Mouse (Mus musculus) heart, embryonic 11.5 days (tissue): ENCODE measurements around the gene Dppa3. TPM values are rescaled to one million over a fixed set of nuclear protein-coding genes. Genes with fewer than 3 reads are reported as not detected.

Source experiments
- ATAC-seq: fragments of 200-750 bp; cut with Nextera tagmentation; replicated peaks from 2 replicates; pipeline ENCODE4 v1.8.0; 2017; ENCODE audit warnings: moderate library complexity; ENCODE audit not compliant: insufficient number of reproducible peaks, low FRiP score, low TSS enrichment
- H3K27ac ChIP-seq: fragments of 300-500 bp; sonication (generic); 2 replicates; pipeline ENCODE4 v1.5.1; 2014; ENCODE audit warnings: mild to moderate bottlenecking, low read depth, low read length
- H3K27me3 ChIP-seq: fragments of 300-500 bp; sonication (generic); 2 replicates; pipeline ENCODE4 v1.6.1; 2014; ENCODE audit warnings: mild to moderate bottlenecking, low read length, mixed read lengths; ENCODE audit not compliant: control insufficient read depth, insufficient read depth
- H3K36me3 ChIP-seq: fragments of 300-500 bp; sonication (generic); 2 replicates; pipeline ENCODE4 v1.6.1; 2014; ENCODE audit warnings: mild to moderate bottlenecking, low read length, moderate library complexity, mixed read lengths; ENCODE audit not compliant: control insufficient read depth, insufficient read depth
- H3K4me1 ChIP-seq: fragments of 300-500 bp; sonication (generic); 2 replicates; pipeline ENCODE4 v1.6.1; 2014; ENCODE audit warnings: low read length; ENCODE audit not compliant: control insufficient read depth, insufficient read depth
- H3K4me2 ChIP-seq: fragments of 300-500 bp; sonication (generic); 2 replicates; pipeline ENCODE4 v1.6.1; 2014; ENCODE audit warnings: mild to moderate bottlenecking, moderate library complexity
- H3K4me3 ChIP-seq: fragments of 300-500 bp; sonication (generic); 2 replicates; pipeline ENCODE4 v1.5.1; 2014; ENCODE audit warnings: low read depth, low read length
- H3K9ac ChIP-seq: fragments of 300-500 bp; sonication (generic); 2 replicates; pipeline ENCODE4 v1.6.1; 2014; ENCODE audit warnings: mild to moderate bottlenecking, low read depth, low read length, moderate library complexity
- H3K9me3 ChIP-seq: fragments of 300-500 bp; sonication (generic); replicated peaks from 2 replicates; pipeline ENCODE4 v1.6.1; 2016; ENCODE audit warnings: low read length; ENCODE audit not compliant: control insufficient read depth
- WGBS: fragments of 180-500 bp; shearing (Covaris S2); extraction: QIAGEN DNeasy Blood & Tissue Kit; methylation state at CpG from one replicate; pipeline ENCODE4 v1.1.7; 2014; ENCODE audit not compliant: insufficient replicate concordance; 5-methylcytosine and 5-hydroxymethylcytosine counted together
- polyA plus RNA-seq: library from polyadenylated mRNA; unstranded; fragments of >200 nt; fragmentation: Nextera tagmentation; extraction: Ambion mirVana; gene quantifications from 2 replicates; pipeline ENCODE4 v1.2.1, GENCODE M21; 2014

Dppa3 gene
- polyA plus RNA-seq, 1 experiment from 2014 or later: not detected

DNA sequence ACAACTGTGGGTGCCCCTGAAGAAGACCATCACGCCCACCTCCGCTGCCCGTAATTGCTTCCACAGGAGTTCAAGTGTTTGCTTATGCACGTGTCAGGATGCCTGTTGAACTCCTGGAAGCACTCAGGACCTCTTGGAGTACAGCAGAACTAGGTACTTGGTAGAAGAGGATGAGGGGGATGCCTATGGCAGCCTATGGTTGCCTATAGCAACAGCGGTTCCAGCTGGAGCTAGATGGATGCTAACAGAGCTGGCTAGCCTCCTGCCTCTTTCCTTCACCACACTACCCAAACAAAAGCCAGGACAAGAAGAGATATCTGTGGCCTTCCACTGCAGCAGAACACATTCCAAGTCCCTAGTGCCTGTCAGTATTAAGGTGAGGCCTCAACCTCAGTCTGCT lies 41.5 kb downstream of the Dppa3 start:
- Histone ChIP-seq H3K27ac (no peak overlapping the region), H3K4me1 (0 out of 2 replicates have a peak, but pooled peaks cover 2% of the 10 kb centered on the region), H3K9ac (no peak overlapping the region), H3K9me3 (no peaks in the 10 kb centered on the region), H3K36me3 (no peaks in the 10 kb centered on the region), H3K4me2 (no peak overlapping the region), H3K4me3 (no peak overlapping the region), H3K27me3 (0 out of 2 replicates have a peak, but pooled peaks cover 7% of the 10 kb centered on the region)
- ATAC-seq: no peak
- 70% methylated on average over 5 of the region's 5 CpGs for WGBS

DNA sequence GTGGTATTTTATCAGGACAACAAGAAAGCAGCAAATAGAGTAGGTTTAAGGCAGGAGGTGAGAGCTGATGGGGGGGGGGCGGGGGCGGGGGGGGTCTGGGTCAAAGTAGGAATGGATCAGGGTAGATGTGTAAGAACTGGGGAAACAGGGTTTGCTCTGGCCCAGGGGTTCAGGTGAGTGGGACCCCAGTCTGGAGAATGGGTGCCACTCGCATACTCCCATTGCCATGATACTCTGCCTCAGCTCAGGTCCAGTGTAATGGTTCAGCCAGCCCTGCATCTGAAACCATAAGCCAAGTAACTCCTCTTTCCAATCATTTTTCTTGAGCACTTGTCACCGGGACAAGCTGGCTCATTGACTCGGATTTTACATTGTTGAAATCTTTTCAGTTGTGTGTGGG lies 42.6 kb downstream of the Dppa3 start:
- Histone ChIP-seq H3K27ac (no peak overlapping the region), H3K9ac (no peak overlapping the region), H3K9me3 (no peaks in the 10 kb centered on the region), H3K4me3 (no peak overlapping the region), H3K4me1 (0 out of 2 replicates have a peak, but pooled peaks cover 2% of the 10 kb centered on the region), H3K4me2 (no peak overlapping the region), H3K27me3 (0 out of 2 replicates have a peak, but pooled peaks cover under 1% of the 10 kb centered on the region), H3K36me3 (no peaks in the 10 kb centered on the region)
- no peak for ATAC-seq
- 75% methylated on average over 5 of the region's 5 CpGs for WGBS

DNA sequence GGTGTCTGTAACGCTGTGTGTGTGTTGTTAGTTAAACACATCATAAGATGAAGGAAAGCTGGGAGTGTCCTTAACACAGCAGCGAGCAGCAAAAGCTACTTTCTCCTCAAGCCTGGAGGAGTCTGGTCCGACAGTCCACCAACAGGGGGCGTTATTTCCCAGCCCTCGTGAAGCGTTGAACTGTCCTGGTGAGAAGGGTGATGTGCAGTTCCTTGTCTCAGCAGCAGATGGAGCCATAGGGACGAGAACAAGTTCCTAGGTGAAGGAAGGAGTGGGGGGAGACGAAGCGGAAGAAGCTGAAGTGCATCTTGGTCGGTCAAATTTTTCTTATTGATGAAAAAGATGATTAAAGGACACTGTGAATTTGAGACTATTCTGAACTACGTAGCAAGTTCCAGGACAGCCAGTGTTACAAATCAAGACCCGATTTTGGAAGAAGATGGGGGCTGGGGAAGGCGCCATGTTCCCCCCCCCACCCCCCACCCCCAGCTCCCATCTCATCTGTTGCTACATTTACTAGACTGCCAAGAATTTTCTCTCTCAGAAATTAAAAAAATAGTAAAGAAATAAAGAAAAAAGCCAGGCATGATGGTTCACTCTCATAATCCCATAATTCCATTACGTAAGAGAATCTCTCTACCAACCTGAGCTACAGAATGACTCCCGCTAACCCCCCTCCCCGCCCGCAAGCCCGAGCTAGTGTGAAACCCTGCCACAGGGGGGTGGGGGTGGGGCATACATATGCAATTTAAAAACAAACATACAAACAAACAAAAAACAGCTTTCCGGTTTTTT lies 43.4 kb downstream of the Dppa3 start:
- 0 out of 2 replicates have a peak, but pooled peaks cover 2% of the 10 kb centered on the region for H3K4me1 ChIP-seq
- ATAC-seq: peak; percentile 67

DNA sequence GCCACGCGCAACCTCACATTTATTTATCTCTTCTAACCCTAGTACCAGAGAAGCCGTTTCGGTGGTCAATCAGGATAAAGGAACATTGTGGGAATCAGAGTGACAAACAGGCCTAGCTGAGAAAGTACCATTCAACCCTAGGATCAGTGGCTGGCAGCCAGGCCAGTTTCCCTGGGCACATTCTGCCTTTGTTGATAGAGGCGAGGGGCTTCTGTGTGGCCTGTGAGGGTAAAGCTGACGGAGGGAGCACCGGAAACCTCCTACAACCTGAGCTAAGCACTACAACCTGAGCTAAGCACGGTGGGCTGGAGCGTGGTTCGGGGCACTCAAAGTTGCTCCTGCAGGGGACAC lies 44.0 kb downstream of the Dppa3 start:
- H3K9ac ChIP-seq: 0 out of 2 replicates have a peak overlapping the region, but pooled peaks have one; percentile 22

More for the DNA sequence above, 43.4 kb downstream of the Dppa3 start:
- Histone ChIP-seq H3K27me3 (no peaks in the 10 kb centered on the region), H3K27ac (no peak overlapping the region), H3K36me3 (no peaks in the 10 kb centered on the region), H3K4me3 (peak overlapping the region; percentile 48), H3K9ac (no peak overlapping the region), H3K9me3 (no peaks in the 10 kb centered on the region), H3K4me2 (peak overlapping the region; percentile 74)
- WGBS: 7% methylated on average over 19 of the region's 19 CpGs

DNA sequence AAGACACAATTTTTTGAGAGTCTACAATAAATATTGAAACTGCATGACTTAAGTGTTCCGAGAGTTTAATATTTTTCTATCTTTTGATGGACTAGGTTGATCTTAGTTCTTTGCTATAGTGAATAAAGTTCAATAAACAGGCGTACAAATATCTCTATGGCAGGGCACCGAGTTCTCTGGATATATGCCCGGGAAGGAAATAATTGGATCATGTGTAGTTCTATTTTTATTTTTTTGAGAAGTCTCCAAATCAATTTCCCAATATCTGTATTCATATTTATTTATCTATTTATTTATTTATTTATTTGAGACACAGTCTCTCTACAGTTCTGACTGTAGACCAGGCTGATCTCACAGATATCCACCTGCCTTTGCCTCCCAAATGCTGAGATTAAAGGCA lies 44.6 kb downstream of the Dppa3 start:
- Histone ChIP-seq H3K27ac (no peak overlapping the region), H3K4me2 (no peak overlapping the region), H3K9me3 (no peaks in the 10 kb centered on the region), H3K9ac (no peak overlapping the region), H3K27me3 (no peaks in the 10 kb centered on the region), H3K36me3 (no peaks in the 10 kb centered on the region), H3K4me3 (no peak overlapping the region), H3K4me1 (0 out of 2 replicates have a peak, but pooled peaks cover 2% of the 10 kb centered on the region)
- ATAC-seq: no peak
- WGBS: 92% methylated on average over 4 of the region's 4 CpGs

More for the DNA sequence above, 44.0 kb downstream of the Dppa3 start:
- 0 out of 2 replicates have a peak, but pooled peaks cover 2% of the 10 kb centered on the region for H3K4me1 ChIP-seq
- H3K36me3 ChIP-seq: no peaks in the 10 kb centered on the region
- no peak overlapping the region for H3K27ac ChIP-seq
- no peaks in the 10 kb centered on the region for H3K27me3 ChIP-seq
- WGBS: 27% methylated on average over 10 of the region's 10 CpGs
- H3K4me3 ChIP-seq: peak overlapping the region; percentile 48
- no peaks in the 10 kb centered on the region for H3K9me3 ChIP-seq
- H3K4me2 ChIP-seq: peak overlapping the region; percentile 74
- ATAC-seq: no peak

DNA sequence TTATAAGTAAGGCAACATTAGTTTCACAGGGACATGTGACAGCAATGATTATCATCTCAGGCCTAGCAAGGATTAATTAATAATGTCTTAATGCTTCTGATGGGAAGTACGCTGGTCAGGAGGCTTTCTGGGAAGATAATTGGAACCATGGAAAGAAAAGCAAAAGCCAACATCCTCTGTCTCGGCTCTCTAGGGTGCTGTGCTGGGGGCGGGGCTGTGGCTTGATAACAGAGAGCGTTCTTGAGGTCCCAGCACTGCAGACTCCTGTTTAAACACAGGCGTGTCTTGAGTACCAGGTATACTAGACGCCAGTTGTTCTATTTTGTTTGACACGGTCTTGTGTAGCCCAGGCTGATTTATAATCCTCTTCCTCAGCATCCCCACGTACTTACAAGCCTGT lies 46.5 kb downstream of the Dppa3 start:
- Histone ChIP-seq H3K27me3 (no peaks in the 10 kb centered on the region), H3K4me2 (no peak overlapping the region), H3K9me3 (no peaks in the 10 kb centered on the region), H3K4me3 (no peak overlapping the region), H3K4me1 (no peaks in the 10 kb centered on the region), H3K36me3 (no peaks in the 10 kb centered on the region), H3K9ac (no peak overlapping the region), H3K27ac (no peak overlapping the region)
- no peak for ATAC-seq
- WGBS: 27% methylated on average over 8 of the region's 8 CpGs

Other genes with a start within 250 kb of the Dppa3 start
- gene Rimklb, start 127.6 kb upstream of the Dppa3 start, polyA plus RNA-seq: 8.7 and 10.9 TPM in 2 replicates
- gene Mfap5, start 120.6 kb upstream of the Dppa3 start, polyA plus RNA-seq: 5.4 and 5.9 TPM in 2 replicates
- 0.16 TPM in 1 of 2 replicates, not detected in the other for gene Aicda, start 72.6 kb upstream of the Dppa3 start, polyA plus RNA-seq
- 0.97 and 2.4 TPM in 2 replicates for gene Apobec1, start 24.0 kb upstream of the Dppa3 start, polyA plus RNA-seq
- 0.17 and 0.56 TPM in 2 replicates for gene Gdf3, start 16.3 kb upstream of the Dppa3 start, polyA plus RNA-seq
- gene Nanog, start 81.1 kb downstream of the Dppa3 start, polyA plus RNA-seq: 0.23 and 0.25 TPM in 2 replicates
- 27.5 and 33.2 TPM in 2 replicates for gene Slc2a3, start 175.2 kb downstream of the Dppa3 start, polyA plus RNA-seq
- 4.9 and 5.9 TPM in 2 replicates for gene Foxj2, start 193.5 kb downstream of the Dppa3 start, polyA plus RNA-seq
- 1.4 and 1.5 TPM in 2 replicates for gene C3ar1, start 229.8 kb downstream of the Dppa3 start, polyA plus RNA-seq
- 64.4 and 67.8 TPM in 2 replicates for gene Necap1, start 248.1 kb downstream of the Dppa3 start, polyA plus RNA-seq